Mouse (Mus musculus) heart, adult 9 months (tissue): ENCODE results near the gene Fanca.
A peak's percentile ranks its signal among the peaks of the same experiment; 100 is the strongest.
"Not testable (repeated sequence)": the region's sequence is repeated elsewhere in the genome, so short reads cannot be mapped to it uniquely, and the experiment has no call there.

ENCODE experiments used
- DNase-seq, 2 experiments: peaks; one replicate each; pipeline ENCODE4 v3.0.0; 2022; ENCODE audit warnings: low spot score in 2 of 2

The Fanca gene

DNA sequence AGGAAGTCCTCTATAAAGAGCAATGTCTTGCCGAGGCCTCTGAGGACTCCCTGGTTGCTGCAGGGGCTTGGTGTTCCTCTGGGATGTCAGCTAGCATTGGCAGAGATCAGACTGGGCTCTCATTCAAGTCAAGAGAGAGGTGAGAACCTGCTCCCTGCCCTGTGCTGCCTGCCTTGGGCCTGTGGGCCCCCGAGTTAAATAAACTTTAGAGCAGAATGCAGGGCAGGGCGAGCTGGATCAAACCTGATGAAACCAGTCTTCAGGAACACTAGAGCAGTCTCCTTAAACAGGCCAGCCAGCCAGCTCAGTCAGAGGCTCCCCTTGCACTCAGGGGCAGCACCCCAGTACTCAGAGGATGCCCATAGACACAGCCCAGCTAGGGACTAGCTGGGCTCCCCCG, 46.5 kb downstream of the Fanca start:
- DNase-seq: no peak

DNA sequence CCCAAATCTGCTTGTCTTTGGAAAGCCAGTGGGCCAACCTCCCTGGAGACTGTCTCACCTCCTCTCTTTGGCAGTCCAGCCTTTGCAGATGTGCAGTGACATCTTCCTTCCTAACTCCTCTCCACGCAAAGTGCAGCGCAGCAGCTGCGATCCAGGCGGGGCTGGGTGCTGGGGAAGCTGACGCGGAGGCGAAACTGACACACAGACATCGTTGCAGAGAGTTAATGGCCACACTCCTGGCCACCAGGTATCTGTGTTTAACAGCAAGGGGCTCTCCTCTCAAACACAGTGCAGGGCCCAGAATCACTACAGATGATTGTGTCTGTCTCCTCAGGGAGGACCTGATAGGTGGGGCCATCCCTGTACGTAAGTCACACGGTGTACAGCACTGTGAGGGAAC, 47.2 kb downstream of the Fanca start:
- DNase-seq: no peak

DNA sequence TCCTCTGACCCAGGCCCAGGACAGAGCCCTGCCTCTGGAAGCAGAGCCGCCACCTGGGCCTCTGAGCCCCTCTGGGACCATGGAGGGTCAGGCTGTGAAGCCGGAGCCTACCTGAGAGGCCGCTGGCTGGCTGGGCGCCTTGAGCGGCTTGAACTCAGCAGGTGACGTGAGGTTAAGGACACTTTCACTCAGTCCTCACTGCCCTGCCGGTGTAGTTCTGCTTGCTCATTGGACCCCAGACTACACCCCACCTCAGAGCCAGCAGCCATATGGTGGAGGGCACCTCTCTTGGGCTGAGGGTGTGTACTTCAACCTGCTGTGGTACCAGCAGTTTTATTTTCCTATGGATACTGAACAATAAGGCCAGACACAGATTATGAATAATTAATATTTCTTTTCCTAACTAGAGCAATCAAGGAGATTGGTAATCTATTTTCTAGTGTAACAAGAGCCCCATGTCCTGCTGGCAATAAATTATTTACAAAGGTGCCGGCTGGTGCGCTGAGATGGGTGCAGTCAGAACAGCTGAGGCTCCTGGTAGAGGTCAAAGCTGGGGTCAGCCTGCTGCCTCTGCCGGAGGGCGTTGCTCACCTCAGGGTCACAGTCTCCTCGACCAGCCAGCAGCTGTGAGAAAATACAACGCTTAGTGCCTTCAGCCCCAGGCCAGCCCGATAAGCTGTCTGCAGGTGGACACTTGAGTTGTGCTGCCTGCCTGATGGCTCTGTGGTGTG, 50.3 kb downstream of the Fanca start:
- no peak for DNase-seq

DNA sequence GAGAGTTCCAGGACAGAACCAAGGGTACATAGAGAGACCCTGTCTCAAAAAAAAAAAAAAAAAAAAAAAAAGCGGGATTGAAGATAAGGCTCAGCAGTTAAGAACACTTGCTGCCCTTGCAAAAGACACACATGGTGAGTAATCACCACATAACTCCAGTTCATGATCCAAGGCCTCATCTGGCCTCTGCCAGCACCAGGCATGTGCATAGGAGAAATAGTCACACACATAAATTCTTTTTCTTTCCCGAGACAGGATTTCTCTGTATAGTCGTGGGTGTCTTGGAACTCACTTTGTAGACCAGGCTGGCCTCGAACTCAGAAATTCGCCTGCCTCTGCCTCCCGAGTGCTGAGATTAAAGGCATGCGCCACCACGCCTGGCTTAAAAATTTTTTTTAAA, 60.8 kb downstream of the Fanca start:
- not testable (repeated sequence) for DNase-seq

DNA sequence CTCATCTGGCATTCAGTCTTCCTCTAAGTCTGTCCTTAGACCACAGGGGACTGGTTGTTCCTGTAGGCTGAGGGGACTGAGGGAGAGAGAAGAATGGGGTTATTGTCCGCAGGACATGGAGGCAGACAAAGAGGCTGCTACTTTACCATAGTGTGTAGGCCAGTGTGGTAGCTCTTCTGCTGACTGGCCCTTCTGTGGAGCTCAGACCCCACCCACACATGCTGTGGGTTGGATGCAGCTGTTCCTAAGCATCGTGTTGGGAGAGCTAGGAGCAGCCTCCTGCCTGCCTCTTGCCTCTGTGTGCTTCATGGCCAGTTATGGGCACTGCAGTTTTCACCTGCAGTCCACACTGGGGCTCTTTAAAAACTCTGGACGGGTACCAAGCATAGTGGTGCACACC, 61.3 kb downstream of the Fanca start:
- no peak for DNase-seq

DNA sequence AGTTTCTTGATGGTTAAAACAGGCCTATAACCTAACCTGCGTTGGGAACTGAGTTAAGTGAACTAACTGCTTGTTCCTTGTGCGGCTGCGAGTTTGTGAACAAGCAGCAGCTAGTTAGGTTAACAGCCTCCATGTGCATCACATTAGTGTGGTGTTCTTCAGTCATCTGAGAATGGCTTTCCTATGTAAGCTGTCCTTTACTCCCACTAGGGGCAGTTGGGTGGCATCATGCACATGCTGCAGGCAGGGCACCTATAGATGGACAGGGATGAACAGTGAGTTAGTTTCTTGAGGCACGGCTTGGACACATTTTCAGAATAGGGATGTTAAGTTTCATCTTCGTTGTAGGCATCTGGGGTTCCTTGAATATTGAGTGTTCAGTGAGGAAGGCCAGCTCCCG, 63.2 kb downstream of the Fanca start:
- no peak for DNase-seq

DNA sequence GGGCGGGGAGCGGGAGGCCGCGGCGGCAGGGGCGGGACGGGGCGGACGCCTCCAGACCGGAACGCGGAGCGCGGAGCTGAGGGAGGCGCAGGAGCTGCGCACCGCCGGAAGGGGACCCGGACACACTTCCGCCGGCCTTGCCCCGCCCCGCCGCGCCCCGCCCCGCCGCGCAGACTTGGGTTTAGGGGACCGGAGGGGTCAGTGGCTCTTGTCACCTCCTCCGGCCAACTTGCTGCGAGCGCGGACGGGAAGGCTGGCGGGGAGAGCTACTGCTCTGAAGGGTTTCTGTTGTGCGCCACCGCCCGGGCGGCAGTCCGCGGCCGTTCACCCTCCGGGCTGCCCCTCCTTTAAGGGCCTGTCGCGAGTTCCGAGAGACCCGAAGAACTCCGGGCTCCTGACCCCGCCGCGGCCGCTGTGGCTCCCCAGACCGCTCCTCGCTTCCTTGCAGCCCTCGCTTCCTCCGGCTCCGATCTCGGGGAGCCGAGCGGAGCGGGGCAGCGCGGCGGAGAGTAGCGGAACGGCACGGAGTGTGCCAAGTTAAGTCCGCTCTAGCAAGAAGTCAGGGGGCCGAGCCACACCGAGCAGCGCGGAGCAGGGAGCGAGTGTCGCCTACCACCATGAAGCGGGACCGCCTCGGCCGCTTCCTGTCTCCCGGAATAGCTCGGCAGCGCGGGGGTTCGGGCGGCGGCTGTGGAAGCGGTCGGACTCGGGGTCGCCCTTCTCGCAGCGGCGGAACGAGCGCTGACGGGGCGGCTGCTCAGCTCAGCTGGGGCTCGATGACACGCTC, 64.1 kb downstream of the Fanca start, which contains the start of the genes Zfp276 and Vps9d1:
TSS of gene Zfp276 (plus strand) at position 97 of the 787 bp plus-strand sequence.
TSS of gene Vps9d1 (minus strand) at position 250 of the 787 bp plus-strand sequence.
- DNase-seq: peak; percentile 75 to 77

DNA sequence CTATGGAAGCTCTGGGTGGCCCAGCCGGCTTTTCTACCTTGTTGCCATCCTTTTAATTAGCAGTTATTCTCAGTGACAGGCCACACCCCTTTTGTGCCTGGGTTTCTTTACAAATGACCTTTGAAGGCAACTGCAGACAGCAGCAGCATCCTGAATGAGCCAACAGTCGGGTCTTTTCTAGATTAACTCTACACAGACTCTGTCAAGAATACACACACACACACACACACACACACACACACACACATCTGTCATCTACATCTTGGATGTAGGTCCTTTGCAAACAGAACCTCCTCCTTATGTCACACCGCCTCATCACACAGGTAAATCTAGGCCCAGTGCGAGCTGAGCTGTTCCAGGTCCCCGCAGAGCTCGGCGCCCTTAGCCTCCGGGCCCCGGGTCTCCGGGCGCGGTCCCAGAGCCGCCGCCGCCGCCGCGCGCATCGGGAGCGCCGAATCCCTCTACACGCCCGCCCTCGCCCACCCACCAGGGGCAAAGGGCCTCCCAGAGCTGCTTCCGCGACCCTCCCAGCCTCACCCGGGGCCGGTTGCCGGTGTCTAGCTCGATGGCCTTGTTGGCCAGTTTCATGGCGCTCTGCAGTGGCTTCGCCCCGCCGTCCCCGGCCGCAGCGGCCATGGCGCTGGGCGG, 64.8 kb downstream of the Fanca start:
- DNase-seq: no peak

DNA sequence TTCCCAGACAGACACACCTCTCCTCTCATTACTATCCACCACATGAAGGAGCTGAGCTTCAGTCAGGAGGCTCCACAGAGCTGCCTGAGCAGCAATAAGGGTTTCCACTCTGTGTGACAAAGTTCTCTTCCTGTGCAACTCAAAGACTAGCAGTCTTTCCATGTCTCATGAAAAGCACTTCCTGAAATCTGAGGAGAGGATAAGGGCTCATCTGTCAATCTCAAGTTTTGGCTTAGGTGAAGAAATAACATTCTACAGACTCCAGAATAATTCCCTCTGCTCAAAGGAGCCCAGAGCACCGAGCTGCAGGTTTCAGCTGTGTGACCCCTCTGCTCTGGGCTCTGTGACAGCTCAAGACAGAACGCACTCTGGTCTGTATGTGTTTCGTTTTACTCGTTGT, 65.5 kb downstream of the Fanca start:
- DNase-seq: no peak

DNA sequence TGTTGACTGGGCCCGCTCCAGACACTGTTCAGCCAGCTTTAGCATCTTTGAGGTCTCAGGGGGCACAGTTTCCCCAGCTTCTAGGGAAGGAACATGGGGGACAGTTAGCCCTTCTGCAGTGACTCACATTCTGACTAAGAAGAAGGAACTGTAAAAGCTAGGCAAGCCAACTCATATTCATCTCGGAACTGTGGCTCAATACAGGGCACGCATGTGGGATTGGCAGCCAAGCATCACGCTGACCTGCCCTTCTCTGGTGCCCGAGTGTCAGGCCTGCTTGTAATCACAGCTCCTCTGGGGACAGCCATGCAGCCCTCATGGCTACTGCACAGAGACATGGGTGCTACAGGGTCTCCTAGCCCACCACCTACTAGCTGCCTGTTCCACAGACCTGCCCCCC, 67.4 kb downstream of the Fanca start:
- DNase-seq: no peak

DNA sequence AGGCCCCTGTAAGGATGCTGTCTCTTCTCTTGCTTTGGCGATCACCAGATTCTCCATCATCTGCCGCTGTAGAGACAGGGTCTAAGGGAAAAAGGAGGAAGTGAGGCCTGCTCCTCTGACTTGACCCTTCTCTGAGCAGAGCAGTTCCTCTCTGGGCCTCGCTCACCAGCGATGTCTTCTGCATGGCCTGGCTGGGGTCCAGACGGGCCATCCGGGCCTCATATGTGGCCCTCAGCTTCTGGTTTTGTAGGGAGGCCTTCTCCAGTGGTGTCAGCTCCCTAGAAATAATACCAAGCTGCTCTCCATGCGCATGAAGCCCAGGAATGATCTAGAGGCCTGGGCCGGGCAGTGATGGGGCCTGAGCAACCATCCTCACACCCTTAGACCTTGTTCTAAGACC, 69.8 kb downstream of the Fanca start:
- DNase-seq: no peak

DNA sequence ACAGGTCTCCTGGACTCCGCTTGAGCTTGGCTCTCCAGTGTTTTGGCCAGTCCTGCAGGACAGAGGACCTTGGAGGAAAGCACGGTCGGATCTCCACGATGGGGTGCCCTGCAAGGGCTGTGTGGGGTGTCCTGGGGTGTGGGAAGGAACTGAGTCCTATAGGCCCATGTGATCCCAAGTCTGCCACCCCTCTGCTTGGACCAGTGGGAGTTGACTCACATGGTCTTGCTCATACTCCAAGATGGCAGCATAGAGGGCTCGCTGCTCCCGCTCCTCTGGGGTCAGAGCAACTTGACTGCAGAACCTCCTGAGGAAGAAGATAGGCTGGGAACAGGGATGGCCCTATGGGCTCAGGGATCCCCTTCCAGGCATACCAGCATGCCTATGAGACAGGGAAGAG, 70.6 kb downstream of the Fanca start:
- no peak for DNase-seq

DNA sequence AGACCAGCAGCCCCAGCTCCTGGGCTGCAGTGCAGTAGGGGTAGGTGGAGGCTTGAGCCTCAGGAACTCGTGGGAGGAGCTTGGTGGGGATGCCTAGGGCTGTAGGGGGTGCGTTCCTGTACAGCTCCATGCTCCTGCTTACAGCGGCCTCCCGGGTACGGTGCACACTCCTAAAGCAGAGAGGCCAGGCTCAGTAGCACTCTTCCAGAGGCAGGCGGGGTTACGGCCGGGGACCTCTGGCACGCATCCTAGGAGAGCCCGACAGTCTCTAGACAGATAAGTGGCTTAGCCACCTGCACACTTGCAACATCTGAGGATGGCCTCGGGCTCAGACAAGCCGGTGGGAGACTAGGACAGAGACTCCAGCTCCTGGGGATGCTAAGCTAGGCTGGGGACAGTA, 72.8 kb downstream of the Fanca start:
- DNase-seq: no peak

DNA sequence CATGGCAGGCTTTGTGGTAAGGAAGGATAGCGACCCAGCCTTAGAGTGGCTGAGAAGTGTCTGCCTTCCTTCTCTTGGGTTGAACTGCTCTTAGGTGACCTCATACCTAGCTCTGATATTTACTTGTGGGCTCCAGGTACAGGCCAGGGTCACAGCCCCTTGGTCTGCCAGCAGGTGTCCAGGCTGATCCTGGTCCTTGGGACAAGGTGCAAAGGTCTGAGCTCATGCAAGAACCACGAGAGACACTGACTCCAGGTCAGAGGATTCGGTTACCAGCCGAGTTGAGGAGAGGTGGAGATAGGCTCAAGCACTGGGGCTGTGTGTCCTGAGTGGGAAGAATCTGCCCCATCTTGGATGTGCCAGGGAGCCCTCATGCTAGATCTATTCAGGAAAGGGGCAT, 74.0 kb downstream of the Fanca start:
- DNase-seq: no peak

DNA sequence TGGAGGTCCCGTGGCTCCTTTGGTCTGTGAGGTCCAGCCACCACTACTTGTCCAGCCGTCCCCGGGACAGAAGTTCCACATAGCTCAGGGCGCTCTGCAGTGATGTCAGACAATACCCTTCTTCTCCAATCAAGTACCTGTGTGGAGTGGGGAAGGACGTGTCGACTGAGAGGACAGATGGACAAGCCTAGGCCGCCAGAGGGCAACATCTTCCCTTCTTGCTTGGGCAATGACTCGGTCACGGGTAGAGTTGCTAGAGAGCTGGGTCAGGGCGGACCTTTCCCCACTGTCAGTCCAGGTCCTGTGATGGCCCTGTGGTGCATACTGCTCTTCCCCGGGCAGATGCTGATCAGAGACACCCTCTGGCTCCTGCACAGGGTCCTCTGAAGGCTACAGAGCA, 75.3 kb downstream of the Fanca start:
- DNase-seq: no peak

DNA sequence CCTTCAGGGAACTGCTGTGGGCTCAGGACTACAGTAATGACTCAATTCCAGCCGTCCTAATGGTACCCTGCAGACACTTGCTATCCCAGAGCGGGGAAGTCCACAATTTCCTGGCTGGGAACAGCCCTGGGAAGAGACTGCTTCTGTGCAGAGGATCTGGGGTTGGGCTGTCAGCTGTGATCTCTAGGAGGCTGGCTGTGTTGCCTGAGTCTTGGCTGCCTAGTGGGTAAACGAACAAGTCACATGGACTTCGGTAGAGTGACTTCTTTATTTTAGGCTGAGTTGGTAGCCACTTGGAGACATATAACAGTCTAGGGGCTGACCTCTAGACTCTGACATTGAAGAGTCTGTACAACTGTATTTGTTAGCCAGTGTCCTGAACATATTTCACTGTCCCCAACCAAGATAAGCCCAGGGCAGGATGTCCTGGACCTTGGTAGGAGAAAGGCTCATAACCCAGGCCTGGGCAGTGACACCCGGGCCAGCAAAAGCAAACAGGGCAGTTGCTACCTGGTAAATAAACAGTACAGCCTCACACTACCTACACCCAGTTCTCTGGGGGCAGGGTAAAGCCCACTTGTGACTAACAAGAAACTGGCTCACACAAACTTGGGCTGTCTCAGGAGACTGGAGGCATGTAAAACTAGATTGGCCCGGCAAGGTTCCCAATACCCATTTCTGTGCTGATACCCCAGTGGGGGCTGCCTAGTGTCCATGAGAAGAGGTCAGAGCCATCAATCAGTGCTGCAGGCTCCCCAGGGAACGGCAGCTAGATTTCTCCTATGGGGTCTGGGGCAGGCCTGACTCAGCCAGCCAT, 76.1 kb downstream of the Fanca start:
- DNase-seq: no peak

DNA sequence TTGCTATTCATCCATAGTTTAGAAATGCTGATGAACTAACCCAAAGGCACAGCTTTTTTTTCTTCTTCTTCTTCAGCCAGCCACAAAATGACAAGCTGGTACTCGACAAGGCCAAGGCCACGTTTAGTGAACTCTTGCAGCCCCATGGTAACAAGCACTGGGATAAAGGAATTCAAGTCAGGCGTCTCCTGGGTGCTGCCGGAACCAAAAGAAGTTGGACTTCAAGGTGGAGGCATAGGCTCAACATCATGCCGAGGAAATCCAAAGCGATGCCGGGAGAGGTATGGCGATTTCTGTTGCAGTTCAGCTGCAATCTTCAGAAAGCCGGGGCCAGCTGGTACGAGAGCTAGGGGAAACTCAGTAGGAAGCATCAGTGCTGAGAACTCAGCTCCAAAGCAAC, 79.0 kb downstream of the Fanca start:
- no peak for DNase-seq

DNA sequence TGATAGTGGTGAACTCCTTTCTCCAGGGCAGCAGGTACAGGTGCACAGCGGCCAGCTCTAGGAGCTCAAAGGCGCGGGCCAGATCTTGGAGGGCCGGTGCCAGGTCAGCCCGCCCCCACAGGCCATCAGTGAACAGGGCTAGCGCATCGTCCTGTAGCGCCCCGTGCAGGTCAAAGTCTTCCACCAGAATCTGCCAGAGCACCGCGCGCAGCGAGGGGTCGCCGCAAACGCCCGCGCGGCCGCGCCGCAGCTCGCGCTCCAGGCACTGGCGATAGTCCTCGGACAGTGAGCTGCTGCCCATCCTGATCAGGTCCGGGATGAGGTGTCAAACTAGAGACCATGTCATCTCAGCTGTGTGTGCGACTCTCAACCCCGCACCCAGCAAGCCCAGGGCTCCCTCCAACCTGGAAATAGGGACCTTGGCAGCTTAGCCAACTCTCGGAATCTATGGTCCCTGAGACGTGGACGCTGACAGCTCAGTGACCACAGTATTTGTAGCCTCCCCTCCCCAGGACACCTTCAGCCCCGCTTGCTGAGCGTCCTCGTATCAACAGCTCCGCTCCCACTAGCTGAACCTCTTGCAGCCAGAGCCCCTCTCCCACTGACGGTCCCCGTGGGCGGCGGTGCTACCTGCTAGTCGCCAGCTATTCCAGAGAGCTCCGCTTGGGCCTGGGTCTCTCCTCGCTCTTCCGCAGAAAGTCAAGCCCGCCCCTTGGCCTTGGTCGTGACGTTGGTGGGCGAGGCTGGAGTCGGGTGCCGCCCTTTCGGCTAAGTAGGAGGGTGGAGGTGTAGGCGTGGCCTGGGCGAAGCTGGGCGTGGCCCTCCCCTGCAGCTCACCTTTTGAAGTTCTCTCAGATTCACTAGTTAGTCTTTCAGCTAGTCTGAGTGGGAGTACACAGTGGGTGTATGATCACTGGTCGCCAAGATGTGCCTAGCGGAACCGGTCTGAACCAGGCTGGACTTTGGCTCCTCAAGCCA, 82.6 kb downstream of the Fanca start, which contains the start of gene Spata2l:
TSS of gene Spata2l (minus strand) at position 714 of the 978 bp plus-strand sequence.
- DNase-seq: peak; percentile 77 to 82

DNA sequence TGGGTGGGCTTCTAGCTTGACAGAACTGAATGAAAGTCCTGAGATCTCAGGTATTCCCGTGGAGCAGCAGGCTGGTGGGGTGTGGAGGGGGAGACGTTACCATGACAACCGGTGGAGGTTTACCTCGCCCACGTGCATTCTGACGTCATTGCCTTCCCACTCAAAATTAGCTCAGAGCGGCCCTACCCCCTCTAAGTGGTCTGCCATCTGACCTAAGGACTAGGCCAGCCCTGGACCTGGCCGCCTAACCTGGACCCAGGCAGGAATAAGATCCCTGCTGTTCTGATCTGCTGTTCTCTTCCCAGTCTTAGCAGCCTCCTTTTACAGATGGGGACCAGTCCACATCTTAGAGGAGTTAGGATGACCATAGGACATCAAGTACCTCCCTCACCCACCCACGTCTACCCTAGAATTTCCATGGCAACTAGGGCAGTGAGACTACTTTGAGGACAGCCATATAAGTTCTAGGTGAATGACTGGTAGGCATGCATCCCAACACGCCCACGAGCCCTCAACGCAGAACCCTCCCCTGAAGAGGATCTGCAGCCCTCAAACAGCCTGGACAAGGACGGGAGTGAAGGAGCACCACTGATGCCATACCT, 83.4 kb downstream of the Fanca start:
- DNase-seq: no peak

DNA sequence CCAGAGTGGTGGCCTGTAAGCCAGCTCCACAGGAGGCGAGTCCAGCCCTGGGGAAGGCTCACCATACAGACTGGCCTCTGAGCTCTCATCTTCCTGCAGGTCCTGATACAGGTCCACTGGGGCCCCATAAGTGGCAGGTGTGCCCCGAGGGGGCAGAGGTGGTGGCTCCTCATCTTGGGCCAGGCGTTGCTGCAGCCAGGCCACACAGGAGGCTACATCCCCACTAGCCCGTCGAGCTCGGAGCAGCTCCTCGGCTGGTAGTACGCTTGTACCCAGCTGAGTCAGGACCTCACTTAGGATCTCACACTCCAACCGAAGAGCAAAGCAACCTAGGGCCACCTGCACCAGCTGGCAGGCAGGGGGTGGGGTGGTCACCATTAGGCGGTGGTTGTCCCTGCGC, 84.6 kb downstream of the Fanca start:
- DNase-seq: no peak
